Mouse (Mus musculus): ENCODE measurements at regions not wholly inside any gene's neighbourhood (a gene's known extent, or its start where the extent isn't known, plus 50 kb on each side); places are given as distances from the start of the nearest gene placed in this dataset.

- Histone ChIP-seq H3K27ac (ENCODE audit: low read depth) (no peak overlapping the region), H3K9ac (ENCODE audit: low read length) (no peak overlapping the region), H3K27me3 (replicated peaks; ENCODE audit: control insufficient read depth, insufficient read depth, low read length) (no peaks in the 10 kb centered on the region), H3K9me3 (ENCODE audit: control insufficient read depth, low read length) (no peaks in the 10 kb centered on the region), H3K4me2 (ENCODE audit: low read length) (no peak overlapping the region), H3K36me3 (ENCODE audit: control insufficient read depth, insufficient read depth, low read length) (no peaks in the 10 kb centered on the region), H3K4me1 (replicated peaks; ENCODE audit: control insufficient read depth, insufficient read depth, low read length) (peaks cover 3% of the 10 kb centered on the region; the same call in 1 of the 2 replicates), H3K4me3 (ENCODE audit: low read depth, low read length) (no peak overlapping the region)
- 55% methylated on average over 9 of the region's 9 CpGs for WGBS
- no peak for ATAC-seq (replicated peaks; ENCODE audit: low FRiP score, low TSS enrichment, low read depth)
- no peak for DNase-seq (ENCODE audit: low spot score)
Measured at GRCm38 (mm10) chr11:64187488-64188444, 108.5 kb upstream of the Cox10 start.

- Histone ChIP-seq H3K9me3 (ENCODE audit: control insufficient read depth, low read length) (no peaks in the 10 kb centered on the region), H3K4me1 (replicated peaks; ENCODE audit: control insufficient read depth, insufficient read depth, low read length) (peaks cover 3% of the 10 kb centered on the region; the same call in 1 of the 2 replicates), H3K27me3 (replicated peaks; ENCODE audit: control insufficient read depth, insufficient read depth, low read length) (no peaks in the 10 kb centered on the region), H3K4me2 (ENCODE audit: low read length) (no peak overlapping the region), H3K9ac (ENCODE audit: low read length) (no peak overlapping the region), H3K4me3 (ENCODE audit: low read depth, low read length) (no peak overlapping the region), H3K36me3 (ENCODE audit: control insufficient read depth, insufficient read depth, low read length) (no peaks in the 10 kb centered on the region), H3K27ac (ENCODE audit: low read depth) (no peak overlapping the region)
- WGBS, result 42% methylated on average over 3 of the region's 3 CpGs
- ATAC-seq (replicated peaks; ENCODE audit: low FRiP score, low TSS enrichment, low read depth) (no peak), DNase-seq (ENCODE audit: low spot score) (no peak)
Measured at GRCm38 (mm10) chr11:64187007-64187406, 107.7 kb upstream of the Cox10 start.

- H3K27me3 ChIP-seq (replicated peaks; ENCODE audit: control insufficient read depth, insufficient read depth, low read length), result no peaks in the 10 kb centered on the region
- DNase-seq (ENCODE audit: low spot score) (no peak), ATAC-seq (replicated peaks; ENCODE audit: low FRiP score, low TSS enrichment, low read depth) (no peak)
- H3K9ac ChIP-seq (ENCODE audit: low read length), result no peak overlapping the region
- no peaks in the 10 kb centered on the region for H3K9me3 ChIP-seq (ENCODE audit: control insufficient read depth, low read length)
- H3K36me3 ChIP-seq (ENCODE audit: control insufficient read depth, insufficient read depth, low read length), result no peaks in the 10 kb centered on the region
- H3K27ac ChIP-seq (ENCODE audit: low read depth), result no peak overlapping the region
- H3K4me1 ChIP-seq (replicated peaks; ENCODE audit: control insufficient read depth, insufficient read depth, low read length), result peaks cover 3% of the 10 kb centered on the region; the same call in 1 of the 2 replicates
- WGBS, result 72% methylated on average over 2 of the region's 2 CpGs
- no peak overlapping the region for H3K4me2 ChIP-seq (ENCODE audit: low read length)
- H3K4me3 ChIP-seq (ENCODE audit: low read depth, low read length), result no peak overlapping the region
Measured at GRCm38 (mm10) chr11:64186590-64186989, 107.3 kb upstream of the Cox10 start.

- Histone ChIP-seq H3K4me1 (replicated peaks; ENCODE audit: control insufficient read depth, insufficient read depth, low read length) (0 out of 2 replicates have a peak, but pooled peaks cover 3% of the 10 kb centered on the region), H3K4me3 (ENCODE audit: low read depth, low read length) (no peak overlapping the region), H3K27ac (ENCODE audit: low read depth) (no peak overlapping the region), H3K27me3 (replicated peaks; ENCODE audit: control insufficient read depth, insufficient read depth, low read length) (no peaks in the 10 kb centered on the region), H3K36me3 (ENCODE audit: control insufficient read depth, insufficient read depth, low read length) (no peaks in the 10 kb centered on the region), H3K4me2 (ENCODE audit: low read length) (no peak overlapping the region), H3K9me3 (ENCODE audit: control insufficient read depth, low read length) (no peaks in the 10 kb centered on the region), H3K9ac (ENCODE audit: low read length) (no peak overlapping the region)
- DNase-seq (ENCODE audit: low spot score), result no peak
- 13% methylated on average over 2 of the region's 2 CpGs for WGBS
- no peak for ATAC-seq (replicated peaks; ENCODE audit: low FRiP score, low TSS enrichment, low read depth)
Measured at GRCm38 (mm10) chr11:64180036-64180435, 100.8 kb upstream of the Cox10 start.

- Histone ChIP-seq H3K4me1 (replicated peaks; ENCODE audit: control insufficient read depth, insufficient read depth, low read length) (no peaks in the 10 kb centered on the region), H3K4me3 (ENCODE audit: low read depth, low read length) (no peak overlapping the region), H3K4me2 (ENCODE audit: low read length) (no peak overlapping the region), H3K9ac (ENCODE audit: low read length) (no peak overlapping the region), H3K9me3 (ENCODE audit: control insufficient read depth, low read length) (no peaks in the 10 kb centered on the region), H3K27me3 (replicated peaks; ENCODE audit: control insufficient read depth, insufficient read depth, low read length) (0 out of 2 replicates have a peak, but pooled peaks cover 2% of the 10 kb centered on the region), H3K36me3 (ENCODE audit: control insufficient read depth, insufficient read depth, low read length) (no peaks in the 10 kb centered on the region), H3K27ac (ENCODE audit: low read depth) (no peak overlapping the region)
- ATAC-seq (replicated peaks; ENCODE audit: low FRiP score, low TSS enrichment, low read depth) (no peak), DNase-seq (ENCODE audit: low spot score) (no peak)
- WGBS, result 53% methylated on average over 4 of the region's 4 CpGs
Measured at GRCm38 (mm10) chr11:64173421-64174062, 94.3 kb upstream of the Cox10 start.

GRCm38 (mm10) chr11:64172926-64173325 is 93.7 kb upstream of the Cox10 start:
- H3K27ac ChIP-seq (ENCODE audit: low read depth), result no peak overlapping the region
- no peaks in the 10 kb centered on the region for H3K9me3 ChIP-seq (ENCODE audit: control insufficient read depth, low read length)
- H3K9ac ChIP-seq (ENCODE audit: low read length), result no peak overlapping the region
- H3K4me2 ChIP-seq (ENCODE audit: low read length), result no peak overlapping the region
- H3K4me1 ChIP-seq (replicated peaks; ENCODE audit: control insufficient read depth, insufficient read depth, low read length), result no peaks in the 10 kb centered on the region
- 68% methylated on average over 5 of the region's 5 CpGs for WGBS
- 0 out of 2 replicates have a peak, but pooled peaks cover 2% of the 10 kb centered on the region for H3K27me3 ChIP-seq (replicated peaks; ENCODE audit: control insufficient read depth, insufficient read depth, low read length)
- DNase-seq (ENCODE audit: low spot score) (no peak), ATAC-seq (replicated peaks; ENCODE audit: low FRiP score, low TSS enrichment, low read depth) (no peak)
- no peaks in the 10 kb centered on the region for H3K36me3 ChIP-seq (ENCODE audit: control insufficient read depth, insufficient read depth, low read length)
- H3K4me3 ChIP-seq (ENCODE audit: low read depth, low read length), result no peak overlapping the region

- Histone ChIP-seq H3K4me3 (ENCODE audit: low read depth, low read length) (no peak overlapping the region), H3K27me3 (replicated peaks; ENCODE audit: control insufficient read depth, insufficient read depth, low read length) (no peaks in the 10 kb centered on the region), H3K9ac (ENCODE audit: low read length) (no peak overlapping the region), H3K9me3 (ENCODE audit: control insufficient read depth, low read length) (no peaks in the 10 kb centered on the region), H3K36me3 (ENCODE audit: control insufficient read depth, insufficient read depth, low read length) (no peaks in the 10 kb centered on the region), H3K4me2 (ENCODE audit: low read length) (no peak overlapping the region), H3K4me1 (replicated peaks; ENCODE audit: control insufficient read depth, insufficient read depth, low read length) (0 out of 2 replicates have a peak, but pooled peaks cover 2% of the 10 kb centered on the region), H3K27ac (ENCODE audit: low read depth) (no peak overlapping the region)
- ATAC-seq (replicated peaks; ENCODE audit: low FRiP score, low TSS enrichment, low read depth), result peak; percentile 40; the same call in 1 of the 2 replicates
- DNase-seq (ENCODE audit: low spot score), result peak; percentile 79
- 19% methylated on average over 8 of the region's 8 CpGs for WGBS
Measured at GRCm38 (mm10) chr11:64168626-64169025, 89.4 kb upstream of the Cox10 start.

- H3K36me3 ChIP-seq (ENCODE audit: control insufficient read depth, insufficient read depth, low read length), result no peaks in the 10 kb centered on the region
- H3K4me2 ChIP-seq (ENCODE audit: low read length), result no peak overlapping the region
- DNase-seq (ENCODE audit: low spot score) (no peak), ATAC-seq (replicated peaks; ENCODE audit: low FRiP score, low TSS enrichment, low read depth) (no peak)
- H3K27me3 ChIP-seq (replicated peaks; ENCODE audit: control insufficient read depth, insufficient read depth, low read length), result no peaks in the 10 kb centered on the region
- 0 out of 2 replicates have a peak, but pooled peaks cover 2% of the 10 kb centered on the region for H3K4me1 ChIP-seq (replicated peaks; ENCODE audit: control insufficient read depth, insufficient read depth, low read length)
- no peak overlapping the region for H3K27ac ChIP-seq (ENCODE audit: low read depth)
- no peak overlapping the region for H3K4me3 ChIP-seq (ENCODE audit: low read depth, low read length)
- 71% methylated on average over 6 of the region's 6 CpGs for WGBS
- no peaks in the 10 kb centered on the region for H3K9me3 ChIP-seq (ENCODE audit: control insufficient read depth, low read length)
- no peak overlapping the region for H3K9ac ChIP-seq (ENCODE audit: low read length)
Measured at GRCm38 (mm10) chr11:64164796-64165195, 85.5 kb upstream of the Cox10 start.

Data from intestine, embryonic 14.5 days (tissue).